Mouse (Mus musculus): Measurements from ENCODE around the gene Tppp3. TPM values are rescaled to one million over a fixed set of nuclear protein-coding genes. Genes with fewer than 3 reads are reported as not detected.

Tppp3 gene
- polyA plus RNA-seq, 1 experiment from 2014 or later = 94.2 TPM

DNA sequence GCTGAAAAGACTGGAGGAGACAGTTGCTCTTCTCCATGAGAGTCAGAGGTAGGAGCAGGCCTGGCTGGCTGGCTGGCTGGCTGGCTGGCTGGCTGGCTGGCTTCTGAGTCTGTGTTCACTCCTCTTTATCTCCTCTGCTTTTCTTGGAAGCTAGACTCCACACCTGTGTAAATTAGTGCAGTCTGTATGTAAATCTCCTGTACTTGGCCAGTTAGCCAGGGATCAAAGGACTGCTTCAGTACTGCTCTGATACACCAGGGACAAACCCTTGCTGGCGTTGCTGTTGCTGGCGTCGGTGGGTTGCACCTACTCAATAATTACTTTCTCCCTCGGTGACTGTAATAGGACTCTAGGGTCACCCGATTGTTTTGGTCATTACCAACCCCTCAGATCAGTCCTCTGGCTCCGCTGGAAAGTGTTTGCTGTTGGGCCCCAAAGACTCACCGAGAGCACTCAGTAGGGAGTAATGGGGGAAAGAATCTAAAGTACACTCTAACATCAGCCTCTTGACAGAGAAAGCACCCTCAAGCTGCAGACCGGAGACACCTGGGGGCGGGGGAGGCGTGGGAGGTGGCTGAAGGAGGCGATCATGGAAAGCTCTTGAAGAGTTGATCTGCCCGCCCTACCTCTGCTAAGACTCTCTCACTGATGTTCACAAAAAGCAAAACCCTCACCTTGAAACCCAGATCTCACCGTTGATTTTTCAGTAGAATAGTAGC is 10.1 kb downstream of the Tppp3 start:
- no peak overlapping the region for H3K27ac ChIP-seq (replicated peaks)
- H3K4me3 ChIP-seq = no peak overlapping the region
- peaks cover under 1% of the 10 kb centered on the region; the same call in 1 of the 2 replicates for H3K36me3 ChIP-seq
- no peak overlapping the region for H3K9ac ChIP-seq (replicated peaks)
- peaks cover 15% of the 10 kb centered on the region for H3K4me1 ChIP-seq
- 75% methylated on average over 13 of the region's 13 CpGs for WGBS
- no peaks in the 10 kb centered on the region for H3K9me3 ChIP-seq
- no peak overlapping the region for H3K4me2 ChIP-seq (replicated peaks)
- no peaks in the 10 kb centered on the region for H3K27me3 ChIP-seq
- no peak for ATAC-seq (ENCODE audit: low FRiP score, low read depth)

DNA sequence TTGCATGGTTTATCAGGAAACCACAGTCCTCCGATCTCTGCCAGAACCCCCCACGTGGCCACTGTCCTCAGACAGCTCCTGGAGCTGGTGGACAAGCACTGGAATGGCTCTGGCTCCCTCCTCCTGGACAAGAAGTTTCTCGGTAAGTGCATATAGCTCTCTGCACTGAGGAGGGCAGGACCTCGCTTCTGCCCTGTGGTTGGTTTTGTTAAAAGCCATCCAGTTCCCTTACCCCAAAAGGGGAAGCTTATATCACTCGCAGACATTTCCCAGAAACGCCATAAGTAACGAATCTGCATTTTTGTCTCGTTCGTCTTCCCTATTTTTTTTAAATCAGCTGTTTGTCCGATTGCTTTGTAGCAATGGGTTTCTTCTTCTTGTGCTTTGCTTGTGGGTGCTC is 16.1 kb downstream of the Tppp3 start:
- Histone ChIP-seq H3K9ac (replicated peaks) (no peak overlapping the region), H3K36me3 (no peaks in the 10 kb centered on the region), H3K9me3 (no peaks in the 10 kb centered on the region), H3K27me3 (no peaks in the 10 kb centered on the region), H3K27ac (replicated peaks) (no peak overlapping the region), H3K4me2 (replicated peaks) (no peak overlapping the region), H3K4me1 (peaks cover 14% of the 10 kb centered on the region; the same call in 1 of the 2 replicates), H3K4me3 (no peak overlapping the region)
- ATAC-seq (ENCODE audit: low FRiP score, low read depth) = no peak
- 68% methylated on average over 10 of the region's 10 CpGs for WGBS

DNA sequence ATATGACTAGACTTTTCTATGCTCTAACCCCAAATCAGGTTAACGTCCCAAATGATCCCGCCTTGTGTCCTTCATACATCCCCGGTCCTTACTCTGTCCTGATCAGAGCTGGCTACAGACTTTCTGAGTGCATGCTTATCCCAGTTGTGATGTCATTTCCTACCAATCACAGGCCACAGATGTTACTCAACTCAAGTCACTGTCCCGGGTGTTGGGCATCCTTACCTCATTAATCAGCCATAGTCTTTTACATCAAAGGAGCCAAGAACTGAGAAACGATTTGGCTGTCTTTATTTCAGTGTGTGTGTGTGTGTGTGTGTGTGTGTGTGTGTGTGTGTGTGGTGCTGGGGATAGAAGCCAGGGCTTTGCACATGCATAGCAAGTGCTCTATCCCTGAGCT is 17.2 kb downstream of the Tppp3 start:
- H3K27me3 ChIP-seq = no peaks in the 10 kb centered on the region
- no peaks in the 10 kb centered on the region for H3K36me3 ChIP-seq
- H3K27ac ChIP-seq (replicated peaks) = no peak overlapping the region
- no peaks in the 10 kb centered on the region for H3K9me3 ChIP-seq
- no peak for ATAC-seq (ENCODE audit: low FRiP score, low read depth)
- WGBS = 80% methylated on average over 5 of the region's 5 CpGs
- H3K4me3 ChIP-seq = no peak overlapping the region
- peaks cover 14% of the 10 kb centered on the region; the same call in 1 of the 2 replicates for H3K4me1 ChIP-seq
- no peak overlapping the region for H3K9ac ChIP-seq (replicated peaks)
- no peak overlapping the region for H3K4me2 ChIP-seq (replicated peaks)

DNA sequence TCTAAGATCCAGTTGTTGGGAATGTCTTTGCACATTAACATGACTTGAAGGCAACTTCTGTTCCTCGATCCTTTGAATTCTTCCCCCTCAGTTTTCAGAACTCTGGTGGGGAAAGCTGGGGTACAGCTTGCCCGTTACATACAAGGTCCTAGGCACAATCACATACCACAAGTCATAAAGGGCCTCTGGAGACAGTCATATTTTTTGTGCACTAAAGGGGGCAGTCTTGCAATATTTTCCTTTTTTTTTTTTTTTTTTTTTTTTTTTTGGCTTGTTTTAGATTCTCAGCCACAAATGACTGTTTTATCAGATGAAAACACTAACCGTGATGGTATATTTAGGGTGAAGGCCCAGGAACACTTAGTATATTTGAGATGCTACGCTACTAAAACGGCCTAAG is 18.0 kb downstream of the Tppp3 start:
- no peak overlapping the region for H3K4me2 ChIP-seq (replicated peaks)
- WGBS = 87% methylated on average over 5 of the region's 5 CpGs
- H3K4me3 ChIP-seq = no peak overlapping the region
- no peak overlapping the region for H3K9ac ChIP-seq (replicated peaks)
- no peaks in the 10 kb centered on the region for H3K27me3 ChIP-seq
- no peak overlapping the region for H3K27ac ChIP-seq (replicated peaks)
- ATAC-seq (ENCODE audit: low FRiP score, low read depth) = no peak
- no peaks in the 10 kb centered on the region for H3K9me3 ChIP-seq
- H3K36me3 ChIP-seq = no peaks in the 10 kb centered on the region
- peaks cover 14% of the 10 kb centered on the region; the same call in 1 of the 2 replicates for H3K4me1 ChIP-seq

DNA sequence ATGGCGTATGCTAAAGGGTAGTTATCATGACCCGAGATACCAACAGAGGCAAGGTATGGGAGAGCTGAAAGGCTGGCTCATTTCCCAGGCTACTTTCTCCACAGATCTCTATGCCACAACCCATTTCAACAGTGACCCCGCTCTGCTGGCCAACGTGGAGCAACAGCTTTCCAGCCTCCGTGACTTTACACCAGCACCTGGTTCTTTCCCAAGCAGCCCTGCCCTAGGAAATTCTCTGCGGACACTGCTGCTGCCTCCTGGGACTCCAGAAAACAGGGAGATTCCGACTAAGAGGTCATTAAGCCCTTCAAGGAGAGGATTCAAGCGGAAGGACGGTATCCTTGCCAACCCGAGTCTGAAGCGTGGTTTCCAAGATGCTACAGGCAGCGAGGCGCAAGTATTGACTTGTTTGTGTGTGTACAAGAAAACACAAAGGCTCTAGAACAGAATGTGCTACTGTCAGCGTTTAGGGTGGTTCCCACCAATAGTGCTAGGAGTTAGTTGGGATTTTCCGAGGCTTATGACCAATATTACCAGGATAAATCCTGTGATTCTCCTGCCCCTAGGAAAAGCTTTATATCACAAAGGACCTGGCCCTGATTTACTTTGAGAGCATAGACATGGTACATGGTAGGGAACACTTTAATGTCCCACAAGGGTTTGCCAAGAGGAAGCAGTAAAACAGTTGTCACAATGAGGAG is 19.3 kb downstream of the Tppp3 start:
- Histone ChIP-seq H3K4me3 (no peak overlapping the region), H3K36me3 (no peaks in the 10 kb centered on the region), H3K4me2 (replicated peaks) (no peak overlapping the region), H3K4me1 (peaks cover 14% of the 10 kb centered on the region; the same call in 1 of the 2 replicates), H3K9me3 (no peaks in the 10 kb centered on the region), H3K27ac (replicated peaks) (no peak overlapping the region; the same call in 1 of the 2 replicates), H3K9ac (replicated peaks) (no peak overlapping the region), H3K27me3 (no peaks in the 10 kb centered on the region)
- no peak for ATAC-seq (ENCODE audit: low FRiP score, low read depth)
- 57% methylated on average over 15 of the region's 15 CpGs for WGBS

DNA sequence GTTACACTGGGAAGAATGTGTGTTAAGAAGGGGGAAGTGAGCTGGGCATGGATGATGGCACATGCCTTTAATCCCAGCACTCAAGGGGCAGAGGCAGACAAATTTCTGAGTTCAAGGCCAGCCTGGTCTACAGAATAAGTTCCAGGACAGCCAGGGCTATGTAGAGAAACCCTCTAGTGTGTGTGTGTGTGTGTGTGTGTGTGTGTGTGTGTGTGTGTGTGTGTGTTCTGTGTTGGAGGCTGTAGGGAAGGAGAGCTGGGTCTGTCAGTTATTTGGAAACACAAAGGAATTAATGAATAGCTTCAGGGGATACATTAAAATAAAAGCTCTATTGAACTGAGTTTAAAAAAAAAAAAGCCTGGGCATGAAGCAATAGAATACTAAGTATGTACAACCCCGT is 20.3 kb downstream of the Tppp3 start:
- H3K27ac ChIP-seq (replicated peaks) = no peak overlapping the region
- 39% methylated on average over 1 of the region's 1 CpGs for WGBS
- H3K4me3 ChIP-seq = no peak overlapping the region
- H3K9ac ChIP-seq (replicated peaks) = no peak overlapping the region
- H3K9me3 ChIP-seq = no peaks in the 10 kb centered on the region
- H3K27me3 ChIP-seq = no peaks in the 10 kb centered on the region
- no peak for ATAC-seq (ENCODE audit: low FRiP score, low read depth)
- H3K4me1 ChIP-seq = peaks cover 19% of the 10 kb centered on the region
- no peak overlapping the region for H3K4me2 ChIP-seq (replicated peaks)
- H3K36me3 ChIP-seq = no peaks in the 10 kb centered on the region

DNA sequence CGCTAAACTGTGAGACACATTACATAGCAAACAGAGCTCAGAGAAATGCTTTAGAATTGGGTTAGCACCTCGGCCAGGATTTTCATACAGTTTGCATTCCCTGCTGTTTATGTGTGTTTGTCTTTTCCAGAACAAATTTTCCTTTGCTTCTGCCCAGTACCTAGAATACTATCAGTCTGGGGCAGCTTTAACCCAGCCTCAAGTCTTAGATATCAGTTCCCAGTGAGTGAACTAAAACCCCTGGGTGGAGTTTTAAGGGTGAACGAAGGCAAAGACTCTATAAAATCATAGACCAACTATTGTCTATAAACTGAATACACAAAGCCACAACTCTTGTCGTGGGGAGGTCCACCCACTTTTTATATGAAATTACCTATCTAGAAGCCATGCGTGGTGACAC is 22.7 kb downstream of the Tppp3 start:
- Histone ChIP-seq H3K4me3 (no peak overlapping the region), H3K36me3 (no peaks in the 10 kb centered on the region), H3K27ac (replicated peaks) (no peak overlapping the region), H3K9me3 (no peaks in the 10 kb centered on the region), H3K4me2 (replicated peaks) (no peak overlapping the region), H3K9ac (replicated peaks) (no peak overlapping the region), H3K27me3 (no peaks in the 10 kb centered on the region), H3K4me1 (peaks cover 28% of the 10 kb centered on the region)
- 91% methylated on average over 5 of the region's 5 CpGs for WGBS
- ATAC-seq (ENCODE audit: low FRiP score, low read depth) = no peak

DNA sequence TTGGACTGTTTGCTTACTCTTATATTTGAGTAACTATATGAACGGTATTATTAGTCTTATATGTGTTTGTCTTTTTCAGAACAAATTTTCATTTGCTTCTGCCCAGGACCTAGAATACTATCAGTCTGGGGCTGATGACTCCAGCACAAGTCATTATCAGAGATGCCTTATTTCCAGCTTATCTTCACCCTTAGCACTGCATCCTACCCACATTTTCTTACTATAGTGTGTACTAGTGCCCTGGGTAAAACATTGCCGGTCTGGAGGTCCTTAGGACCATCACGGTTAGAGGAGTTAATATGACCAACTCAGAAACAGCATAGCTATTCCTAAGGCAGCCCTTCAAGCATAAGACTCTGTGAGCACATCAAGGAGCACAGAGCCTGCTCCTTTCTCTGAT is 23.1 kb downstream of the Tppp3 start:
- no peak for ATAC-seq (ENCODE audit: low FRiP score, low read depth)
- Histone ChIP-seq H3K27ac (replicated peaks) (no peak overlapping the region), H3K4me1 (peaks cover 28% of the 10 kb centered on the region), H3K4me3 (no peak overlapping the region), H3K9ac (replicated peaks) (no peak overlapping the region), H3K36me3 (no peaks in the 10 kb centered on the region), H3K9me3 (no peaks in the 10 kb centered on the region), H3K27me3 (no peaks in the 10 kb centered on the region), H3K4me2 (replicated peaks) (no peak overlapping the region)
- WGBS = 96% methylated on average over 3 of the region's 3 CpGs

DNA sequence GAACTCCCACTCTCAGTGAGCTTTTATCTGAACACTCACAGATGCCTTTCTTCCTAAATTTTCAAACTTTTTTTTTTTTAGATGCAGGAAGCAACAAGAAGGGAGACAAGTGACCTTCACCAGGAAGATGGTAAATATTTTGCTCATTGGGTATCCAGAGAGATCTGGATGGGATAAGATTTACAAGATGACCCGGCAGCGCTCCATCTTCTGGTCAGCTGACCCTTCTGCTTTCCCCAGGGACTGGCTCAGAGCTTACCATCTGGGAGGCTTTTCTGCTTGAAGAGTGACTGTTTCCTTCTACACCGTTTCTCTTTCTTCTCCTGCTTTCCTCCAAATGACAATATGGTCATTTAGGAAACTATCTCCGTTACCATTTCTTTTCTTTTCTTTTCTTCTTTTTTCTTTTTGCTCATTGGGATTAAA is 25.2 kb downstream of the Tppp3 start:
- Histone ChIP-seq H3K27ac (replicated peaks) (peak overlapping the region; percentile 92), H3K4me3 (no peak overlapping the region), H3K9ac (replicated peaks) (no peak overlapping the region), H3K36me3 (no peaks in the 10 kb centered on the region), H3K4me2 (replicated peaks) (peak overlapping the region; percentile 42), H3K9me3 (no peaks in the 10 kb centered on the region), H3K27me3 (no peaks in the 10 kb centered on the region), H3K4me1 (peaks cover 20% of the 10 kb centered on the region)
- WGBS = 4% methylated on average over 4 of the region's 4 CpGs
- peak; percentile 85 for ATAC-seq (ENCODE audit: low FRiP score, low read depth)

DNA sequence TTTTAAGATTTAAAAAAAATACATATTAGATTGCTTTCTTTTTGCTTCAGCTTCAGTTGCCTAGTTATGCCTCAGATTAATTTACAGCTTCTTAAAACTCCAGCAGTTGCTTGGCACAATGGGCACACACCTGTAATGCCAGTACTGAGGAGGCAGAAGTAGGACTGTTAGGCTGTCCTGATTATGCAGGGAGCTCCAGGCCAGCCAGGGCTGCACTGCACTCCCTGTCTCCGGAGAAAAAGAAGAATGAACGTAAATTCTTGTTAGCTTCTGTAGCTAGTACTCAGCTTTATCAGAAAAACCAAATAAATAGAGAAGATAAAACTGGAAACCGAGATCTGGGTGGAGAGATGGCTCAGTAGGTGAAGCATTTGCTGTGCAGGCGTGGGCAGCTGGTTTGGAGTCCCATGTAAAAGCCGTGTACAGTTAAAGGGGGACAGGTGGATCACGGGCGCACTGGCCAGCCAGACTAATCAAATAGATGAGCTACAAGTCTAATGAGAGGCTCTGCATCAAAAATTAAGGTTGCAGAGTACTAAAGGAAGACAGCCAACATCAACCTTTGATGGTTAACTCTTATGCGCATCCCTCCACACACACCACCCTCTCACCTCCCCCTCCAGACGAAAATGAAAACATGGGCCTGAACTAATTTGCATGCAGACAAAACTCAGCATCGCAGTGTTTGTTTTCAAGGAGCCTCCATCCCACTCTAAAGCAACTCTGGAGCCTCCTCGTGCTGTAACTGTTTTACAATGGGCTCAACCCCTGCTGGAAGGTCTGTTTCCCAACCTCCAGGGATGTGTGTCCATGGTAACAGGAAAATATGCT is 25.8 kb downstream of the Tppp3 start:
- H3K36me3 ChIP-seq = no peaks in the 10 kb centered on the region
- WGBS = 16% methylated on average over 11 of the region's 11 CpGs
- peak overlapping the region; percentile 11; the same call in 1 of the 2 replicates for H3K4me3 ChIP-seq

DNA sequence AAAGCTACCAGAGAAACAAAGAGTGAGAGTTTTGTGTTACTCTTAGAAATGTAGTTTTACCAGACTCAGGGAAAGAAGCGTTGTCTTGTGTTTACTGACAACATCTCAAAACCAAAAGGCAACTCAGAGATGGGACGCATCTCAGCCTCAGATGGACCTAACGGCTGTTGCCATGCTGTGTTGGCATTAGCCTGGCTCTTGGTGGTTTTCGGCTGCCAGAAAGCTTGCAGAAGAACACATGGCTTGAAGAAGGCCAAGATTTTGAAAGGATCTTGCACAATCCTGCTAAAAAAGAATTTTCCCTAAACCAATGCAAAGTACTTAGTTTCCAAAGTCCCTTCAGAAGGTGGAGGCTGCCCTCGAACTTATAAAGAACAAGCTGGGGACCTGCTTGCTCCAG is 28.7 kb downstream of the Tppp3 start:
- no peak for ATAC-seq (ENCODE audit: low FRiP score, low read depth)
- 91% methylated on average over 5 of the region's 5 CpGs for WGBS
- no peak overlapping the region for H3K4me3 ChIP-seq
- no peaks in the 10 kb centered on the region for H3K9me3 ChIP-seq
- H3K27ac ChIP-seq (replicated peaks) = no peak overlapping the region
- no peak overlapping the region for H3K9ac ChIP-seq (replicated peaks)
- no peak overlapping the region for H3K4me2 ChIP-seq (replicated peaks)
- H3K4me1 ChIP-seq = peaks cover 22% of the 10 kb centered on the region
- H3K36me3 ChIP-seq = no peaks in the 10 kb centered on the region
- no peaks in the 10 kb centered on the region for H3K27me3 ChIP-seq

More for the DNA sequence above, 25.8 kb downstream of the Tppp3 start:
- Histone ChIP-seq H3K9ac (replicated peaks) (no peak overlapping the region), H3K27me3 (no peaks in the 10 kb centered on the region), H3K9me3 (no peaks in the 10 kb centered on the region), H3K27ac (replicated peaks) (peak overlapping the region; percentile 92), H3K4me2 (replicated peaks) (peak overlapping the region; percentile 42), H3K4me1 (peaks cover 16% of the 10 kb centered on the region)
- peak; percentile 94 for ATAC-seq (ENCODE audit: low FRiP score, low read depth)

DNA sequence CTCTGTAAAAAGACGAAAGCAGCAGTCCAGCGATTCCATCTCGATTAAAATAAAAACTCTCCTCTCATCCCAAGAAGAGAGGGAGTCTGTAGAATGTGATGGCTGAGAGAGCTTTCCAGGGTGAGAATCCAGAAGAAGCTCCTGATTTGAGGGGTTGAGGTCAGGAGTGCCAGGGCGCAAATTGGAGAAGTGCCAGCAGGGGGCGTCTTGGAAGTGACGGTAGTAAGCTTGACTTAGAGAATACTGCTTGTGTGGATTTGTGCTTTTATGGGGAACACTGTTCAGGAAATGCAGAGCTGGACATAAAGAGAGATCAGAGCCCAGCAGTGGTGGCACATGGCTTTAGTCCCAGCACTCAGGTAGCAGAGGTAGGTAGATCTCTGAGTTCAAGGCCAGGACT is 29.9 kb downstream of the Tppp3 start:
- Histone ChIP-seq H3K36me3 (no peaks in the 10 kb centered on the region), H3K4me1 (peaks cover 21% of the 10 kb centered on the region), H3K27me3 (no peaks in the 10 kb centered on the region), H3K4me3 (no peak overlapping the region), H3K9me3 (no peaks in the 10 kb centered on the region), H3K4me2 (replicated peaks) (no peak overlapping the region), H3K27ac (replicated peaks) (no peak overlapping the region), H3K9ac (replicated peaks) (no peak overlapping the region)
- ATAC-seq (ENCODE audit: low FRiP score, low read depth) = no peak
- 9% methylated on average over 6 of the region's 6 CpGs for WGBS

Measured in midbrain, embryonic 12.5 days (tissue).